Mouse (Mus musculus) midbrain, embryonic 14.5 days (tissue): ENCODE results near the gene Tulp3. TPM values are rescaled to one million over a fixed set of nuclear protein-coding genes. Genes with fewer than 3 reads are reported as not detected.
"Not testable (repeated sequence)": the region's sequence is repeated elsewhere in the genome, so short reads cannot be mapped to it uniquely, and the experiment has no call there.

Source experiments
- ATAC-seq: fragments of 200-750 bp; cut with Nextera tagmentation; 2 replicates; pipeline ENCODE4 v1.8.0; 2017; ENCODE audit warnings: moderate number of reproducible peaks, moderate library complexity; ENCODE audit not compliant: low FRiP score, low TSS enrichment
- DNase-seq: peaks from one replicate; pipeline ENCODE4 v3.0.0-alpha.2; 2015
- H3K27ac ChIP-seq: fragments of 300-500 bp; sonication (generic); replicated peaks from 2 replicates; pipeline ENCODE4 v1.5.1; 2014; ENCODE audit warnings: mild to moderate bottlenecking, low read depth, low read length, moderate library complexity
- H3K27me3 ChIP-seq: fragments of 300-500 bp; sonication (generic); 2 replicates; pipeline ENCODE4 v1.6.1; 2014; ENCODE audit warnings: low read length, control low read depth, mixed read lengths; ENCODE audit not compliant: control insufficient read depth, insufficient read depth
- H3K36me3 ChIP-seq: fragments of 300-500 bp; sonication (generic); 2 replicates; pipeline ENCODE4 v1.6.1; 2014; ENCODE audit warnings: low read length, control low read depth; ENCODE audit not compliant: control insufficient read depth, insufficient read depth
- H3K4me1 ChIP-seq: fragments of 300-500 bp; sonication (generic); 2 replicates; pipeline ENCODE4 v1.6.1; 2014; ENCODE audit warnings: mild to moderate bottlenecking, antibody characterized with exemption, low read length, control low read depth; ENCODE audit not compliant: control insufficient read depth, insufficient read depth
- H3K4me2 ChIP-seq: fragments of 300-500 bp; sonication (generic); 2 replicates; pipeline ENCODE4 v1.6.1; 2014; ENCODE audit warnings: mild to moderate bottlenecking, low read length, moderate library complexity
- H3K4me3 ChIP-seq: fragments of 300-500 bp; sonication (generic); replicated peaks from 2 replicates; pipeline ENCODE4 v1.5.1; 2014; ENCODE audit warnings: low read depth, low read length
- H3K9ac ChIP-seq: fragments of 300-500 bp; sonication (generic); replicated peaks from 2 replicates; pipeline ENCODE4 v1.6.1; 2014; ENCODE audit warnings: mild to moderate bottlenecking, low read length, moderate library complexity
- H3K9me3 ChIP-seq: fragments of 300-500 bp; sonication (generic); 2 replicates; pipeline ENCODE4 v1.6.1; 2016; ENCODE audit warnings: low read length, control low read depth, mixed read lengths; ENCODE audit not compliant: control insufficient read depth
- WGBS: fragments of 180-500 bp; shearing (Covaris S2); extraction: QIAGEN DNeasy Blood & Tissue Kit; methylation state at CpG from one replicate; pipeline ENCODE4 v1.1.7; 2014; 5-methylcytosine and 5-hydroxymethylcytosine counted together
- polyA plus RNA-seq: library from polyadenylated mRNA; unstranded; fragments of >200 nt; fragmentation: Nextera tagmentation; extraction: Ambion mirVana; gene quantifications from 2 replicates; pipeline ENCODE4 v1.2.1, GENCODE M21; 2014

Tulp3 gene
- polyA plus RNA-seq, 1 experiment from 2014 or later, result 13.8 TPM

DNA sequence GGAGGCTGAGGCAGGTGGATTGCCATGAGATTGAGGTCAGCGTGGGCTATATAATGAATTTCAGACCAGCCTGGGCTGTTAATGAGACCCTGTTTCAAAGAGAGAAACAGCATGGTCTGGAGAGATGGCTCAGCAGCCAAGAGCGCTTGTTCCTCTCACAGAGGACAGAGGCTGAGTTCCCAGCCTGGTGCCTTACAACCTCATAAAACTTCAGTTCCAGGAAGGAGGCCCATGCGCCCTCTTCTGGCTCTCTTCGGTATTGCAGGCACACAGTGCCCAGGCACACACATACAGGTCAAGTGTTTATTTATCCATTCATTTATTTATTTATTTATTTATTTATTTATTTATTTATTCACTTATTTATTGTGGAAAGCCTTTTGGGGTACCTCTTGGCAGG lies 47.3 kb downstream of the Tulp3 start:
- Histone ChIP-seq H3K36me3 (no peaks in the 10 kb centered on the region), H3K27me3 (no peaks in the 10 kb centered on the region), H3K4me3 (no peak overlapping the region), H3K27ac (no peak overlapping the region), H3K4me1 (no peaks in the 10 kb centered on the region), H3K9ac (no peak overlapping the region), H3K9me3 (no peaks in the 10 kb centered on the region), H3K4me2 (no peak overlapping the region)
- ATAC-seq, result peak; percentile 63; the same call in 1 of the 2 replicates
- 27% methylated on average over 4 of the region's 4 CpGs for WGBS
- peak; percentile 79 for DNase-seq

DNA sequence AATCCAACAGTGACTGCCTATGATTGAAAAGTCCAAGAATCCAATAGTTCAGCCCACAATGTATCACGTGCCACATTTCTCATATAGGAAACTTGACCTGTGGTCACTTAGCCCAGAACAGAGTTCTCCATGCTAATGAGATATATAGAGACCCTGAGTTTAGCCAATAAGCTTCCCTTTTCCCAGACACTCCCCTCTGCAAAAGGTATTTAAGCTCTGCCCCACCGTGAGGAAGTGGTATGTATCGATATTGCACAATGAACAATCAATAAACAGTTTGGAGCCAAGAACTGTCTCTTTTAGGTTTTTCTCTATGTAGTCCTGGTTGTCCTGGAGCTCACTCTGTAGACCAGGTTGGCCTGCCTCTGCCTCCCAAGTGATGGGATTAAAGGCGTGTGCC lies 50.9 kb downstream of the Tulp3 start:
- Histone ChIP-seq H3K4me2 (no peak overlapping the region), H3K9ac (no peak overlapping the region), H3K27ac (no peak overlapping the region), H3K9me3 (no peaks in the 10 kb centered on the region), H3K4me3 (no peak overlapping the region), H3K27me3 (peaks cover 26% of the 10 kb centered on the region), H3K4me1 (peaks cover 3% of the 10 kb centered on the region; the same call in 1 of the 2 replicates), H3K36me3 (no peaks in the 10 kb centered on the region)
- 79% methylated on average over 4 of the region's 4 CpGs for WGBS
- no peak for ATAC-seq
- DNase-seq, result no peak

DNA sequence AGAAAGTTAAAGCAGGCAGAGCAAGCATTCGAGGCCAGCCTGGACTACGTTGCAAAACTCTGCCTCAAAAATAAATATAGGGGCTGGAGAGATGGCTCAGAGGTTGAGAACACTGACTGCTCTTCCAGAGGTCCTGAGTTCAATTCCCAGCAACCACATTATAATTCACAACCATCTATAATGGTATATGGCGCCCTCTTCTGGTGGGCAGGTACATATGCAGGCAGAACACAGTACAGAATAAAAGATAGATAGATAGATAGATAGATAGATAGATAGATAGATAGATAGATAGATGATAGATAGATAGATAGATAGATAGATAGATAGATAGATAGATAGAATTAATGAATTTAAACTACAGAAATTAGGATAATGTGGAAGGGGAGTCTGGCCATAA lies 53.0 kb downstream of the Tulp3 start:
- 71% methylated on average over 3 of the region's 3 CpGs for WGBS
- not testable (repeated sequence) for H3K9me3 ChIP-seq, ATAC-seq, H3K36me3 ChIP-seq, DNase-seq, H3K4me1 ChIP-seq, H3K4me2 ChIP-seq, H3K4me3 ChIP-seq, H3K9ac ChIP-seq, H3K27ac ChIP-seq
- peaks cover 46% of the 10 kb centered on the region for H3K27me3 ChIP-seq

DNA sequence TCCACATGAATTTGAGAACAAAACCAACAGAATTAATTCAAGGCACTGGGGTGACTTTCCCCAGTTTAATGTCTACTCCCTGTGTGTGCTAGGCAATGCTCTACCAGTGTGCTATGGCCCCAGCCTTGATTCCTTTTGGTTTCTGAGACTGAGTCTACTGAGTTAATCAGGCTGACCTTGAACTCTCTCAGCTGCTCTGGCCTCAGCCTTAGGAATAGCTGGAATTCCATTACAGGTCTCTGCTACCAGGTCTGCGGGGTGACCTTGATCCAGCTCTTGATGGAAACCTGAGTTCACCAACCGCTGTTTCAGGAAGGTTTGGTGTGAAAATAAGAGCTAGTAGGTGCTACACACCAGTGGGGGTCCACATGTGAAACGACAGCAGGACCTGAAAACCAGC lies 53.8 kb downstream of the Tulp3 start:
- peaks cover 46% of the 10 kb centered on the region for H3K27me3 ChIP-seq
- no peak for DNase-seq
- 88% methylated on average over 3 of the region's 3 CpGs for WGBS
- H3K9me3 ChIP-seq, result no peaks in the 10 kb centered on the region
- ATAC-seq, result no peak
- H3K4me1 ChIP-seq, result peaks cover 8% of the 10 kb centered on the region; the same call in 1 of the 2 replicates
- no peak overlapping the region for H3K27ac ChIP-seq
- no peak overlapping the region for H3K4me2 ChIP-seq
- no peak overlapping the region for H3K9ac ChIP-seq
- H3K4me3 ChIP-seq, result no peak overlapping the region
- no peaks in the 10 kb centered on the region for H3K36me3 ChIP-seq

DNA sequence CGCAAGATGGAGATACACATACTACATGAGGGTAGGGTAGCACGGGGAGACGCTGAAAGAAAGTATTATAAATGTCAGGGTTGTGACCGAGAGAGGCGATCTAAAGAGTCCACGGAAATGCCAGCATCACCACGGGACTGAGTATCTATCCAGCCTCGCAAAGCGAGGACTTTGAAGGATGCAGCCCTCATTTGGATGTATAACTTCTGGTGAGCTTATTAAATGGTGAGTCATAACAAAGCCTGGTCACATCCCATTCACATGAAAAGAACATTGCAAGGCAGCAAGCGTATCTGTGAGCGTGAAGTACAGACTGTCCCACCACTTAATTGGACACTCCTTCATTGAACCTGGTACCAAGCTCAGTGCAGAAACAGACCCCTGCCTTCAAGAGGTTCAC lies 54.2 kb downstream of the Tulp3 start:
- Histone ChIP-seq H3K36me3 (no peaks in the 10 kb centered on the region), H3K9ac (no peak overlapping the region), H3K4me2 (peak overlapping the region; percentile 100; the same call in 1 of the 2 replicates), H3K27ac (no peak overlapping the region), H3K4me3 (0 out of 2 replicates have a peak overlapping the region, but pooled peaks have one; percentile 62), H3K4me1 (peaks cover 8% of the 10 kb centered on the region; the same call in 1 of the 2 replicates), H3K27me3 (peaks cover 46% of the 10 kb centered on the region), H3K9me3 (no peaks in the 10 kb centered on the region)
- DNase-seq (no peak), ATAC-seq (no peak)
- 45% methylated on average over 11 of the region's 11 CpGs for WGBS

DNA sequence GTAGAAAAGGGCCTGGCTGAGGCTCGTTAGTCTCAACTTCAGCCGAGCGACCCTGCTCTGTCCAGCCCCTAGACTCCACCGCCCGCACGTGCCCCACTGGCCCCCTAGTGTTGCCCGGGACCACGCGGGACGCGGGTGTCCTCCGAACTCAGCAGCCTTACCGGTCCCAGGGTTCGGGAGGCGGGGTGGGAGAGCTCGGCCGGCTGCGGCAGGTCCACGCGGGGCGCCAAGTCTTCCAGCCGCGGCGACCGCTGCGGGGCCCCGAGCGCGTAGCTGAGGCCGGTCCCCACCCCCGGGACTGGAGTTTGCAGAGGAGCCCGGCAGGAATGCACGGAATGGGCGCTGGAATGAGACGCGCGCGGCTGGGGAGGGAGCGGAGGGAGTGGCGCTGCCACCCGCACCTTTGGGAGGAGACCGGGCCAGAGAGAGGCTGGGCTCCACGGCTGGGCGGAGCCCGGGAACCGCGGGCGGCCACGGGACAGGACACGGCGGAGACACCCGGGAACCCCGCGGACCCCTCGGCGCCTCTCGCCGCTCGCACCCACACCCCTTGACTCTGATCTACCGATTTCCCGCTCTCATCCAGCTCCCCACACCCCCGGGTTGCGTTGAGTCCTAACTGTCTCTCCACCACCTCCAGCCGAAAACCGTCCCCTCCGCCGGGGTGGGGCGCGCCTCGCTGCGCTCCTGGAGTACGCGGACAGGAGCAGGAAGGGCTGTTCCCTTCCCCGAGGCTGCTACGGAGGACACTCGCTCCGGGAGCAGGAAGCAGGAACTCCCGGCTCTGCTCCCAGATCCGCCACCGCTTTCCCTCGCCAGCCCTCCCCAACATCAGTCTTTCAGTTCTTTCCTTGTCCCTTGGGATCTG lies 55.3 kb downstream of the Tulp3 start, which contains the start of gene Tead4:
Tead4 (minus strand) TSS at position 690 of the 868 bp plus-strand sequence.
- peak; percentile 61 for DNase-seq
- WGBS, result under 1% methylated on average over 79 of the region's 81 CpGs

DNA sequence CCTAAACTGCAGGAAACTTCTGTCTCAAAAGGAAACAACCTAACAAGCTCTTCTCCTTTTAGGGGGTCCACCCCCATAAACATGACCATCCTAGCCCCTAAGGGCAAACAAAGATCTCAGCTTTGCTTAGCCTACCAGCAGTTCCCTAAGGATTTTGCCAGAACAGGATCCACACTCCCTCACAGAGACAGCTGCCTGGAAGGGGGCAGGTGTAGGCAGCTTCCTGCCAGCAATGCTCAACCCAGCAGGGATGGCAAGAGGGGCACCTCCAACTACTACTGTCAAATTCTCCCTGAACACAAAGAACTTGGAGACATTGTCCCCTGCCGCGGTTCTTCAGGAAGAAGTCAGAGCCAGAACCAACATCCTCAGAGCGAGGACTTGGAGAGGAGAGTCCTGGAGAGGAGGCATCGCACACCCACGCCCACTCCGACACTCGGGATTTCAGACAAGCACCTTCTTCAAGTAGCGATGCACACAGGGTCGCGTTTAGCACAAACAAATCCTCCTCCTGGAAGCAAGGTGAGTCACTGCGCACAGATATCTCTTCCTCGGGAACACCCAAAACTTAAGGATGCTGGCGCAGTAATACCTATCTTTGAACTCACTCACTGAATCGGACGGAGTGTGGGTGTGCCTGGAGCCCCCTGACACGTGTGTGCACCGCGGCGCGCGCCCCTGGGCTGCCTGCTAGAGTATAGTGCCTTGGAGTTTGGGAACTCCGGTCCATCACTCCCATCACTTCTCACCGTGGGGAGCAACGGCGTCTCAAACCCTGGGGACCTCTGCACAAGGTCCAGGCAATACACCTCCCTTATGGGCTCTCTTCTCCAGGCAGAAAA lies 56.1 kb downstream of the Tulp3 start:
- Histone ChIP-seq H3K4me1 (peaks cover 8% of the 10 kb centered on the region; the same call in 1 of the 2 replicates), H3K4me2 (peak overlapping the region; percentile 100), H3K9ac (peak overlapping the region; percentile 56; the same call in 1 of the 2 replicates), H3K9me3 (no peaks in the 10 kb centered on the region), H3K4me3 (peak overlapping the region; percentile 62), H3K27me3 (peaks cover 46% of the 10 kb centered on the region), H3K27ac (no peak overlapping the region), H3K36me3 (no peaks in the 10 kb centered on the region)
- under 1% methylated on average over 25 of the region's 25 CpGs for WGBS
- peak; percentile 33 for DNase-seq
- ATAC-seq, result peak; percentile 15; the same call in 1 of the 2 replicates

More for the DNA sequence above, 55.3 kb downstream of the Tulp3 start, which contains the start of gene Tead4:
- H3K4me2 ChIP-seq, result peak within 1 kb of the TSS; percentile 100
- peak within 1 kb of the TSS; percentile 56 for H3K9ac ChIP-seq
- H3K4me3 ChIP-seq, result peak within 1 kb of the TSS; percentile 62
- no peak within 1 kb of the TSS for H3K27ac ChIP-seq
- no peaks in the 10 kb centered on the region for H3K9me3 ChIP-seq
- peaks cover 8% of the 10 kb centered on the region; the same call in 1 of the 2 replicates for H3K4me1 ChIP-seq
- no peaks in the 10 kb centered on the region for H3K36me3 ChIP-seq
- H3K27me3 ChIP-seq, result peaks cover 46% of the 10 kb centered on the region
- ATAC-seq, result peak; percentile 38; the same call in 1 of the 2 replicates

DNA sequence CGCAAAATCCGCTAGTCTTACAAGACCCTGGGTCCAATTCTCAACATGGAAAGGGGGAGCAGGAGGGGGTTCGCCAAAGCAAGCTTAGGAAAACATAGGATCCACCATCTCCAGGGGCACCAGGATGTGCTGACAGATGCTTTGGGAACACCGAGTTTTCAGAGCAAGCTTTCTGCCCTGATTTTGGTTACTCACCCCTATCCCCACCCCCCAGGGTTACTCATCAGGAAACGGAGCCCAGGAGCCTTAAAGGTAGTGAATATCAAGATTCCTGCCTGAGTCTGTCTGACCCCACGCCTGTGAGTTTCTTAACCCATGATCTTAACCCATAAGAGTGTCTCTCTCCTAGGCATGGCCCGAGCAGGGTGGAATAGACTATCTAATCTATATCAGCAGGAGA lies 57.4 kb downstream of the Tulp3 start:
- peaks cover 46% of the 10 kb centered on the region for H3K27me3 ChIP-seq
- DNase-seq, result no peak
- H3K4me2 ChIP-seq, result no peak overlapping the region
- ATAC-seq, result no peak
- H3K27ac ChIP-seq, result no peak overlapping the region
- H3K9ac ChIP-seq, result no peak overlapping the region
- no peaks in the 10 kb centered on the region for H3K36me3 ChIP-seq
- 52% methylated on average over 7 of the region's 7 CpGs for WGBS
- H3K4me3 ChIP-seq, result no peak overlapping the region
- H3K4me1 ChIP-seq, result peaks cover 8% of the 10 kb centered on the region; the same call in 1 of the 2 replicates
- no peaks in the 10 kb centered on the region for H3K9me3 ChIP-seq
